Mouse (Mus musculus): Measurements from ENCODE around the gene Kazald1.

DNA sequence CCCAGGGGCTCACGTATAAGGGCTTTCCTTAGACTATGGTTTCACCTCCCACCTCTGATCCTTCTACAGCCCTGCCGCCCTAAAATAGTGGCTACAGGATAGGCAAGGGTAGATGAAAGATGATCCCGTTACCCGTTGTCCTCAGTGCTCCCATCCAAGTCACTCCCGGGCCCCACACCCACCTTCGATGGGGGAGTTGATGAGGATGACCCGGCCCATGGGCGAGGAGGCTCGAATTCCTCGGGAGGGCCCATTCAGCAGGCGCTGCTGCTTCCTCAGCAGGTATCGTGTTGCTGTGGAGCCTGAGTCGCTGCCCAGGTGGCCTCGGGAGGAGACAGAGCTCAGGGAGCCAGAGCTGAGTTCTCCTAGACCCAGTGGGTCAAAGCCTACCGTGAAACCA lies 29.8 kb upstream of the Kazald1 start:
- TF ChIP-seq CTCF (IDR thresholded peaks at IDR 0.05; ENCODE audit: control insufficient read depth, insufficient read depth, insufficient replicate concordance, low read depth, low read length), result no peak
- TF ChIP-seq POLR2A (IDR thresholded peaks at IDR 0.05; ENCODE audit: control insufficient read depth, low read depth, low read length), result no peak

Measured in testis, adult 2 months (tissue).